Mouse (Mus musculus): ENCODE results near the gene Eef1akmt3. TPM values are rescaled to one million over a fixed set of nuclear protein-coding genes. Genes with fewer than 3 reads are reported as not detected.

Eef1akmt3 gene
- total RNA-seq (2021), result under 1 TPM; 0.08 TPM
- long read RNA-seq, experiment 1, result 0 reads
- long read RNA-seq, experiment 2, result 0 reads

DNA sequence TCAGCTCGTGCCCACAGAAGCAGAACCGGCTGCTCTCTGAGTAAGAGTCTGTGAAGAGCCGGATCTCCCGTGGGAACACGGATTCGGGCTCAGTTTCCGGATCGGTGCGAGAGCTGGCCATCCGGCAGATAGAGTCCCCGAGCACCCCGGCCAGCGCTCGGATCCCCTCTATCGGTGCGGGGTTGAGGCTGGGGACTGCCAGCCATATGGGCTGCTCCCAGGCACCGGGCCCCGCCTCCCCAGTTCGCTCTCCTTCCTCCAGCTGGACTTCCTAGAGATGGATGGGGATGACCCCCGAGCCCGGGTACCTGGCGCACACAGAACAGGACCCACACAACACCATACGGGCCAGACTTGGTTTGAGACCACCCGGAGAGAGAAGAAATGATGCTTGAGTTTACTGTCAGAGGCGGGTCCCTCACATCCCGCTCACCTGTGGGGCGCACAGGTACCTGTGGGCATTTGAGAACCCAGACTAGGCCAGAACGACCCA is at the start of gene Eef1akmt3, which contains the start of gene Mettl1:
Gene Eef1akmt3 (minus strand): TSS at position 240 of the 493 bp plus-strand sequence.
Gene Mettl1 (plus strand): TSS at position 141 of the 493 bp plus-strand sequence.
- TF ChIP-seq CTCF (IDR thresholded peaks at IDR 0.05), result no peak
- Histone ChIP-seq H3K4me3 (peak within 1 kb of the TSS; percentile 89), H3K27ac (peak within 1 kb of the TSS; percentile 88)
- DNase-seq, result peak; percentile 55
- intact Hi-C loops (cut with DNase I), result no loop called here

DNA sequence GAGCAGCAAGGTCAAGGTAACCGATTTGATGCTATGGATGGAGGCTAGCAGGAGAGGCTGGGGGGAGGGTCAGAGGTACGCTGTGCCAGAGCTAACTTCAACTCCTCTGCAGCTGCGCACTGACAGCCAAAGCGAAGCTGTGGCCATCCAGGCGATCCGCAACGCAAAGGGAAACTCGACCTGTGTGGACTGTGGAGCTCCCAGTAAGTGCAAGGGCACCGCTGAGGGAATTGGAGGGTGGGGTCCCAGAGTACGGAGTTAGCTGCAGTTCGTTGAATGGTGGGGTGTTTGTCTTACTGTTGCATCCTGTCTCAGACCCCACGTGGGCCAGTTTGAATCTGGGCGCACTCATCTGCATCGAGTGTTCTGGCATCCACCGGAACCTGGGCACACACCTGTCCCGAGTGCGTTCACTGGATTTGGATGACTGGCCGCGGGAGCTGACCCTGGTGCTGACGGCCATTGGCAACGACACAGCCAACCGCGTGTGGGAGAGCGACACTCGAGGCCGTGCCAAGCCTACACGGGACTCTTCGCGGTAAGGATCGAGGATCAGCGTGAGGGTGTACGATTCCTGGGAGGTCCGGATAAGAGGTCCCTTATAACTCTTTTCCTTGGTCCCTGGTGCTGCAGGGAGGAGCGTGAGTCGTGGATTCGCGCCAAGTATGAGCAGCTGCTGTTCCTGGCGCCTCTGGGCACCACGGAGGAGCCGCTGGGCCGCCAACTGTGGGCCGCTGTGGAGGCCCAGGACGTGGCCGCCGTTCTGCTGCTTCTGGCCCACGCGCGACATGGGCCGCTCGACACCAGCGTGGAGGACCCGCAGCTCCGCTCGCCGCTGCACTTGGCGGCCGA is 49.5 kb upstream of the Eef1akmt3 start:
- no peak overlapping the region for H3K27ac ChIP-seq
- intact Hi-C loops (cut with DNase I), result no loop called here
- DNase-seq, result peak; percentile 74
- peak overlapping the region; percentile 59 for H3K4me3 ChIP-seq
- no peak for TF ChIP-seq CTCF (IDR thresholded peaks at IDR 0.05)

- no peak for DNase-seq
- no peak for TF ChIP-seq CTCF (IDR thresholded peaks at IDR 0.05)
- Histone ChIP-seq H3K4me3 (no peak overlapping the region), H3K27ac (no peak overlapping the region)
- intact Hi-C loops (cut with DNase I), result no loop called here
Measured at GRCm38 (mm10) chr10:127085633-127086032, 44.3 kb upstream of the Eef1akmt3 start.

- Histone ChIP-seq H3K27ac (no peak overlapping the region), H3K4me3 (no peak overlapping the region)
- intact Hi-C loops (cut with DNase I), result no loop called here
- TF ChIP-seq CTCF (IDR thresholded peaks at IDR 0.05), result no peak
- DNase-seq, result peak; percentile 16
Measured at GRCm38 (mm10) chr10:127085052-127085451, 43.7 kb upstream of the Eef1akmt3 start.

- TF ChIP-seq CTCF (IDR thresholded peaks at IDR 0.05), result no peak
- Histone ChIP-seq H3K4me3 (no peak overlapping the region), H3K27ac (no peak overlapping the region; the same call in 1 of the 2 replicates)
- DNase-seq, result peak; percentile 13
- intact Hi-C loops (cut with DNase I), result no loop called here
Measured at GRCm38 (mm10) chr10:127083915-127084306, 42.6 kb upstream of the Eef1akmt3 start.

- intact Hi-C loops (cut with DNase I), result no loop called here
- Histone ChIP-seq H3K4me3 (no peak overlapping the region), H3K27ac (peak overlapping the region; percentile 31; the same call in 1 of the 2 replicates)
- DNase-seq, result peak; percentile 13
- no peak for TF ChIP-seq CTCF (IDR thresholded peaks at IDR 0.05)
Measured at GRCm38 (mm10) chr10:127083292-127083914, 42.1 kb upstream of the Eef1akmt3 start.

DNA sequence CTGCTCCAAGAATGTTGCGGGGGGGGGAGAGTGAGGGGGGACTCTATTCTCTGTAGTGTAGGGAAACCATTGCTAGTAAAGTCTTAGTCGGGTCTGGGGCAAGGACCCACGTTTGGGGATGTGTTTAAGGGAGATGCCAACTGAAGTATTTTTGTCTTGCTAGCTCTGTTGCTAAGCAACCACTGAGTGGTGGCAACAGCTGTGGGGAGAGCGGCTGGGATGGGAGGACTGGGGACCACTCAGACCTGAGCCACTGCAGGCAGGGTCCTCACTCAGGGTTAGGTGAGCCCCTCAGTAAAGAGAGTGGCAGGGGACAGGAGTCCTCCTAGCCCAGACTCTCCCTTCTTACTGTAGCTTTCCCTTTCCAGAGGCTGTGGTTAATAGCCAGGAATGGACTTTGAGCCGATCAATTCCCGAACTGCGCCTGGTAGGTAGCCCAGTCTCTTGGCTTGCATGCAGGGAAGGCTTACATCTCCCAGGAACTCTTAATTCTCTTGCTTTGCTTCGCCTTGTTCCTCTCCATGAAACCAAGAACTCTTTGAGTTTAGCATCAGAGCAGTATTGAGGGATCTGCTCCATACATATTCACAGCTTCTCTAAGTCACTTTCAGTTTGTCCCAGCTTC is 40.8 kb upstream of the Eef1akmt3 start:
- H3K4me3 ChIP-seq, result peak overlapping the region; percentile 71
- TF ChIP-seq CTCF (IDR thresholded peaks at IDR 0.05), result no peak
- DNase-seq, result peak; percentile 32
- intact Hi-C loops (cut with DNase I), result no loop called here
- peak overlapping the region; percentile 58 for H3K27ac ChIP-seq

GRCm38 (mm10) chr10:127080901-127081780 is 39.8 kb upstream of the Eef1akmt3 start:
- peak overlapping the region; percentile 58 for H3K27ac ChIP-seq
- intact Hi-C loops (cut with DNase I), result no loop called here

GRCm38 (mm10) chr10:127079665-127080391 is 38.5 kb upstream of the Eef1akmt3 start:
- no peak for DNase-seq
- intact Hi-C loops (cut with DNase I), result loop anchor here (10.0 kb wide), 1 partner anchor 595 kb away; no protein-coding TSS in a partner anchor
- peak; percentile 46 for TF ChIP-seq CTCF (IDR thresholded peaks at IDR 0.05)
- Histone ChIP-seq H3K4me3 (peak overlapping the region; percentile 71), H3K27ac (peak overlapping the region; percentile 58)

More at GRCm38 (mm10) chr10:127080901-127081780, 39.8 kb upstream of the Eef1akmt3 start:
- peak overlapping the region; percentile 71 for H3K4me3 ChIP-seq
- DNase-seq, result peak; percentile 65
- no peak for TF ChIP-seq CTCF (IDR thresholded peaks at IDR 0.05)

GRCm38 (mm10) chr10:127078677-127079575 is 37.6 kb upstream of the Eef1akmt3 start:
- intact Hi-C loops (cut with DNase I), result loop anchor here (10.0 kb wide), 1 partner anchor 596 kb away; no protein-coding TSS in a partner anchor
- TF ChIP-seq CTCF (IDR thresholded peaks at IDR 0.05), result no peak
- no peak for DNase-seq
- peak overlapping the region; percentile 58 for H3K27ac ChIP-seq
- peak overlapping the region; percentile 71 for H3K4me3 ChIP-seq
